Mouse (Mus musculus) heart, postnatal 4 days (tissue): ENCODE data around the gene Tulp2. TPM values are rescaled to one million over a fixed set of nuclear protein-coding genes. Genes with fewer than 3 reads are reported as not detected.
A peak's percentile ranks its signal among the peaks of the same experiment; 100 is the strongest.
"Not testable (repeated sequence)": the region's sequence is repeated elsewhere in the genome, so short reads cannot be mapped to it uniquely, and the experiment has no call there.

Experiments used
- DNase-seq: peaks from one replicate; pipeline ENCODE4 v3.0.0; 2021
- total RNA-seq, 2 experiments: library from RNA; stranded (reverse); gene quantifications; 2 replicates each; pipeline ENCODE4 v1.2.3; 2021

Gene Tulp2
- total RNA-seq, 2 experiments from 2014 or later: 1.1 TPM; not detected in 1

- no peak for DNase-seq
These were observed 41.4 kb downstream of the Tulp2 start for GRCm38 (mm10) chr7:45522957-45523676.

- DNase-seq: no peak
These were observed 42.0 kb downstream of the Tulp2 start for GRCm38 (mm10) chr7:45523678-45524170.

- peak; percentile 56 for DNase-seq
These were observed 43.4 kb downstream of the Tulp2 start for GRCm38 (mm10) chr7:45524841-45525621.

GRCm38 (mm10) chr7:45525809-45526473, 44.3 kb downstream of the Tulp2 start, which contains the start of the genes Ppp1r15a and Plekha4:
TSS of gene Ppp1r15a (minus strand) at chr7:45526268.
TSS of gene Plekha4 (plus strand) at chr7:45526330.
- DNase-seq: peak; percentile 97

GRCm38 (mm10) chr7:45526474-45527120, 44.9 kb downstream of the Tulp2 start:
- DNase-seq: no peak

- not testable (repeated sequence) for DNase-seq
These were observed 45.5 kb downstream of the Tulp2 start for GRCm38 (mm10) chr7:45527169-45527568.

- DNase-seq: peak; percentile 57
These were observed 47.8 kb downstream of the Tulp2 start for GRCm38 (mm10) chr7:45529461-45529860.

GRCm38 (mm10) chr7:45530643-45531042, 49.0 kb downstream of the Tulp2 start:
- DNase-seq: peak; percentile 55

- DNase-seq: no peak
These were observed 54.0 kb downstream of the Tulp2 start for GRCm38 (mm10) chr7:45535676-45536075.

GRCm38 (mm10) chr7:45537602-45538001, 55.9 kb downstream of the Tulp2 start:
- DNase-seq: no peak

- peak; percentile 54 for DNase-seq
These were observed 56.7 kb downstream of the Tulp2 start for GRCm38 (mm10) chr7:45538163-45539041.

- no peak for DNase-seq
These were observed 57.4 kb downstream of the Tulp2 start for GRCm38 (mm10) chr7:45539095-45539494.

GRCm38 (mm10) chr7:45540213-45540612, 58.5 kb downstream of the Tulp2 start:
- DNase-seq: no peak

GRCm38 (mm10) chr7:45544525-45544924, 62.8 kb downstream of the Tulp2 start:
- DNase-seq: no peak

- no peak for DNase-seq
These were observed 68.2 kb downstream of the Tulp2 start for GRCm38 (mm10) chr7:45549641-45550436.

GRCm38 (mm10) chr7:45550821-45551511, 69.3 kb downstream of the Tulp2 start:
- DNase-seq: no peak

GRCm38 (mm10) chr7:45551512-45551883, 69.8 kb downstream of the Tulp2 start:
- no peak for DNase-seq

GRCm38 (mm10) chr7:45553519-45553918, 71.8 kb downstream of the Tulp2 start:
- no peak for DNase-seq

- no peak for DNase-seq
These were observed 72.3 kb downstream of the Tulp2 start for GRCm38 (mm10) chr7:45553990-45554389.

- no peak for DNase-seq
These were observed 73.1 kb downstream of the Tulp2 start, which contains the start of gene Hsd17b14 for GRCm38 (mm10) chr7:45554744-45555143. TSS of gene Hsd17b14 (plus strand) at chr7:45554893.
